Mouse (Mus musculus): ENCODE results near the gene Pgs1. TPM values are rescaled to one million over a fixed set of nuclear protein-coding genes. Genes with fewer than 3 reads are reported as not detected.

Gene Pgs1
- total and polyA plus RNA-seq, 2 experiments from 2014 or later = 55.0 to 62.0 TPM

DNA sequence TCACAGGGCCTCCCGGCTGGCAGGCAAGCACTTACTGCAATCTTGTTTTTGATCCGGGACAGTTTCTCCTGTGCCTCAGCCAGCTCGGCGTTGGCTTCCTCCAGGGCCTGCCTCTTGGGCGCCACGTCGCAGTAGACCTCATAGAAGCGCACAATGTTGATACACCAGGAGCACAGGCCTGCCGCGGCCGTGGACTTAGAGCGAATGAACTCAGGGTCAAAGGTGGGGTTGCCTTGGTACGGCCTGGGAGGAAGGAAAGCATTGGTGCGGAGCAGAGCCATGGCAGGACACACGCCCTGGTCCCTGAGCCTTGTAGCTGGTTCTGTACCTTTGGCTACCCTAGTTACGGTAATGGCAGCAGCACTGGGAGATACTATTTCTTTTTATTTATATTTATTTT lies 64.1 kb downstream of the Pgs1 start:
- ATAC-seq (ENCODE audit: low FRiP score) (no peak), DNase-seq (ENCODE audit: low spot score) (no peak)
- Histone ChIP-seq H3K36me3 (ENCODE audit: insufficient read depth, low read length) (peaks cover 3% of the 10 kb centered on the region; the same call in 1 of the 2 replicates), H3K9ac (replicated peaks; ENCODE audit: low read length, poor library complexity, severe bottlenecking) (no peak overlapping the region), H3K4me2 (ENCODE audit: low read depth, low read length, poor library complexity, severe bottlenecking) (no peak overlapping the region), H3K4me3 (ENCODE audit: low read depth, low read length) (no peak overlapping the region), H3K4me1 (ENCODE audit: insufficient read depth, low read length) (no peaks in the 10 kb centered on the region), H3K27ac (ENCODE audit: low read depth, low read length) (no peak overlapping the region), H3K9me3 (ENCODE audit: low read length) (no peaks in the 10 kb centered on the region), H3K27me3 (ENCODE audit: insufficient read depth, low read length) (no peaks in the 10 kb centered on the region)
- no peak for TF ChIP-seq CTCF (IDR thresholded peaks at IDR 0.05)
- 83% methylated on average over 16 of the region's 16 CpGs for WGBS

- TF ChIP-seq CTCF (IDR thresholded peaks at IDR 0.05) = no peak
- ATAC-seq (ENCODE audit: low FRiP score) (no peak), DNase-seq (ENCODE audit: low spot score) (no peak)
- H3K9ac ChIP-seq (replicated peaks; ENCODE audit: low read length, poor library complexity, severe bottlenecking) = no peak overlapping the region
- H3K4me2 ChIP-seq (ENCODE audit: low read depth, low read length, poor library complexity, severe bottlenecking) = no peak overlapping the region
- 72% methylated on average over 11 of the region's 12 CpGs for WGBS
- no peaks in the 10 kb centered on the region for H3K36me3 ChIP-seq (ENCODE audit: insufficient read depth, low read length)
- H3K4me1 ChIP-seq (ENCODE audit: insufficient read depth, low read length) = no peaks in the 10 kb centered on the region
- H3K27me3 ChIP-seq (ENCODE audit: insufficient read depth, low read length) = no peaks in the 10 kb centered on the region
- H3K4me3 ChIP-seq (ENCODE audit: low read depth, low read length) = no peak overlapping the region
- H3K27ac ChIP-seq (ENCODE audit: low read depth, low read length) = no peak overlapping the region
- H3K9me3 ChIP-seq (ENCODE audit: low read length) = no peaks in the 10 kb centered on the region
These were observed 72.3 kb downstream of the Pgs1 start for GRCm38 (mm10) chr11:118058367-118058766.

DNA sequence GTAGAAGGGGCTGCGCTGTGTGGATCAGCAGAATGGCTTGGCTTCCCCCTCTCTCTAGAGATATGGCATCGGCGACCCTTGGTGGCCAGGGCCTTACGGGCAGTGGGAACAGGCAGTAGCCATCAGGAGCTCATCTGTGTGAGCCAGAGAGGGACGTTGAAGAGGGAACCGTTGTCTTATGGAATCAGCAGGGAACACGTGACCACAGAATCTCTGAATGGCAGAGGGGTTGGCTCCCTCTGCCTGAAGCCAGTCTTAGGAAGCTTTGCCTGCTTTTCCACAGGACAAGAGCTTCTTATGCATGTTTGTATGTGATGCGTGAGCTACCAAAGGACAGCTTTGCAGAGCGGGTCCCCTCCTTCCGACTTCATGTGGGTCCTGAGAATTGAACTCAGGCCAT lies 72.8 kb downstream of the Pgs1 start:
- Histone ChIP-seq H3K4me1 (ENCODE audit: insufficient read depth, low read length) (no peaks in the 10 kb centered on the region), H3K9me3 (ENCODE audit: low read length) (no peaks in the 10 kb centered on the region), H3K4me2 (ENCODE audit: low read depth, low read length, poor library complexity, severe bottlenecking) (no peak overlapping the region), H3K27me3 (ENCODE audit: insufficient read depth, low read length) (no peaks in the 10 kb centered on the region), H3K4me3 (ENCODE audit: low read depth, low read length) (no peak overlapping the region), H3K9ac (replicated peaks; ENCODE audit: low read length, poor library complexity, severe bottlenecking) (no peak overlapping the region), H3K27ac (ENCODE audit: low read depth, low read length) (no peak overlapping the region), H3K36me3 (ENCODE audit: insufficient read depth, low read length) (no peaks in the 10 kb centered on the region)
- WGBS = 51% methylated on average over 10 of the region's 10 CpGs
- DNase-seq (ENCODE audit: low spot score) (peak; percentile 26), ATAC-seq (ENCODE audit: low FRiP score) (no peak)
- peak; percentile 27 for TF ChIP-seq CTCF (IDR thresholded peaks at IDR 0.05)

DNA sequence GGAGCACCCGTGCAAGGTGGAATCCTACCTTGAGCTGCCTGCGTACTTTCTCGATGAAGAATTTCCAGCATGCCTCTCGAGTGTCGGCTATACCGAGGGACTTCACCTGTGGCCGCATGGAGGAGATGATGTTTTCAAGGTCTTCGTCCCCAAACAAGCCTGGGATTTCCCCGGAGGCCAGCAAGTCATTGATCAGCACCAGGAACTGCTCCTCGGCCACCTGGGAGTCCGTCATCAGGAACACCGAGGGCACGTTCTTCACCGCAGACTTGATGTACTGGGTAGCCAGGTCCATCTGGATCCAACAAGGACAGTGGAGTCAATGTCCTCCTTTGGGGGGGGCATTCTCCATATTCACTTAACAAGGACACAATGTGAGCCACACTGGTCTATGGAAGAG lies 73.9 kb downstream of the Pgs1 start:
- ATAC-seq (ENCODE audit: low FRiP score) (no peak), DNase-seq (ENCODE audit: low spot score) (no peak)
- no peak overlapping the region for H3K9ac ChIP-seq (replicated peaks; ENCODE audit: low read length, poor library complexity, severe bottlenecking)
- TF ChIP-seq CTCF (IDR thresholded peaks at IDR 0.05) = no peak
- H3K27me3 ChIP-seq (ENCODE audit: insufficient read depth, low read length) = no peaks in the 10 kb centered on the region
- WGBS = 82% methylated on average over 14 of the region's 14 CpGs
- no peaks in the 10 kb centered on the region for H3K36me3 ChIP-seq (ENCODE audit: insufficient read depth, low read length)
- H3K4me1 ChIP-seq (ENCODE audit: insufficient read depth, low read length) = no peaks in the 10 kb centered on the region
- H3K4me3 ChIP-seq (ENCODE audit: low read depth, low read length) = no peak overlapping the region
- no peaks in the 10 kb centered on the region for H3K9me3 ChIP-seq (ENCODE audit: low read length)
- H3K27ac ChIP-seq (ENCODE audit: low read depth, low read length) = no peak overlapping the region
- no peak overlapping the region for H3K4me2 ChIP-seq (ENCODE audit: low read depth, low read length, poor library complexity, severe bottlenecking)

DNA sequence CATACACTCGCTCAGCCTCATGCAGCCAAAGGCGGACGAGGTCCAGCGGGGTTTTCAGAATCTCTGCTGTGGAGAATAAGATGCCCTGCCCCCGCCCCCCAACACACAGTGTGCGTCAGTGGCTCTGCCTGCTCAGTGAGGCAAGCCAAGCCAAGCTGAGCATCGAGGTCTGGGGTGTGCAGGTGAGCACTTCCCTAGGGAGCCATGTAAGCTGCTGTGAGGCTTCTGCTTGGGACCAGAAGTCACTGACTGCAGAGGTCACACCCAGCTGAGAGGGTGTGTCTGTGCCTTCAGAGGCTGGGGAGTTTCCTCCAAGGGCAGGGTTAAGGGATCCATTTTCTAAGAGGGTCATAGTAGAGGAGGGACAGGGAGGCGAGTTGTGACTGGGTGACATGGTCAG lies 81.5 kb downstream of the Pgs1 start:
- no peak for TF ChIP-seq CTCF (IDR thresholded peaks at IDR 0.05)
- DNase-seq (ENCODE audit: low spot score) (no peak), ATAC-seq (ENCODE audit: low FRiP score) (no peak)
- no peaks in the 10 kb centered on the region for H3K9me3 ChIP-seq (ENCODE audit: low read length)
- H3K4me3 ChIP-seq (ENCODE audit: low read depth, low read length) = no peak overlapping the region
- no peak overlapping the region for H3K27ac ChIP-seq (ENCODE audit: low read depth, low read length)
- no peaks in the 10 kb centered on the region for H3K4me1 ChIP-seq (ENCODE audit: insufficient read depth, low read length)
- no peaks in the 10 kb centered on the region for H3K27me3 ChIP-seq (ENCODE audit: insufficient read depth, low read length)
- no peak overlapping the region for H3K4me2 ChIP-seq (ENCODE audit: low read depth, low read length, poor library complexity, severe bottlenecking)
- no peak overlapping the region for H3K9ac ChIP-seq (replicated peaks; ENCODE audit: low read length, poor library complexity, severe bottlenecking)
- no peaks in the 10 kb centered on the region for H3K36me3 ChIP-seq (ENCODE audit: insufficient read depth, low read length)
- 67% methylated on average over 8 of the region's 8 CpGs for WGBS

DNA sequence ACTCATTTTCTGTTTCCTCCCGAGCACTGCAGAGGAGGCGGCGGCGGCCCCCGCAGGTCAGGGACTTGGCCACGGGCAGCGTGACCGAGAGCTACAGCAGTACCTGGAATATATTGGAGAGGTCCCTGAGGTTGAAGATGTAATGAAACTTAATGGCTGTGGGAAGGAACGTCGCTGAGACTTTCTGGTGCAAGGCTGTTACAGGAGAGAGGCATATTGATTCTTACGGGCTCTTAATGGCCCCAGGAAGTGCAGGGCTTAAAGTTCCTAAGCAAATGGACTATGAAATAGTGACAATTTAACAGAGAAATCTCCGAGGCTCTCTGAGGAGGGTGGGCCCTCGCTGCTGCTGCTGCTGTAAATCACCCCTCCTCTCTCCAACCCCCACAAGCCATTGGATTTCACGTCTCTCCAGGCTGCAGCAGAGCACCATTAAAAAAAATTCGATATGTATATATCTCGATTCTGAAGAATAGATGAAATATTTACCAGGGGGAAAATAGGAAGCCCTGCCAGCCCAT lies 82.8 kb downstream of the Pgs1 start:
- ATAC-seq (ENCODE audit: low FRiP score) (no peak), DNase-seq (ENCODE audit: low spot score) (peak; percentile 35)
- no peak overlapping the region for H3K9ac ChIP-seq (replicated peaks; ENCODE audit: low read length, poor library complexity, severe bottlenecking)
- H3K4me1 ChIP-seq (ENCODE audit: insufficient read depth, low read length) = no peaks in the 10 kb centered on the region
- no peak overlapping the region for H3K27ac ChIP-seq (ENCODE audit: low read depth, low read length)
- WGBS = 75% methylated on average over 16 of the region's 16 CpGs
- H3K27me3 ChIP-seq (ENCODE audit: insufficient read depth, low read length) = no peaks in the 10 kb centered on the region
- no peak overlapping the region for H3K4me2 ChIP-seq (ENCODE audit: low read depth, low read length, poor library complexity, severe bottlenecking)
- H3K9me3 ChIP-seq (ENCODE audit: low read length) = no peaks in the 10 kb centered on the region
- H3K36me3 ChIP-seq (ENCODE audit: insufficient read depth, low read length) = no peaks in the 10 kb centered on the region
- no peak for TF ChIP-seq CTCF (IDR thresholded peaks at IDR 0.05)
- no peak overlapping the region for H3K4me3 ChIP-seq (ENCODE audit: low read depth, low read length)

All from midbrain, postnatal 0 days (tissue).